Mouse (Mus musculus) kidney, postnatal 0 days (tissue): ENCODE measurements around the gene Gm20431. TPM values are rescaled to one million over a fixed set of nuclear protein-coding genes. Genes with fewer than 3 reads are reported as not detected.
A peak's percentile ranks its signal among the peaks of the same experiment; 100 is the strongest.
"Not testable (repeated sequence)": the region's sequence is repeated elsewhere in the genome, so short reads cannot be mapped to it uniquely, and the experiment has no call there.

ENCODE experiments used
- ATAC-seq: fragments of 200-750 bp; cut with Nextera tagmentation; replicated peaks from 2 replicates; pipeline ENCODE4 v1.8.0; 2017; ENCODE audit warnings: low read depth, moderate number of reproducible peaks, moderate TSS enrichment, moderate library complexity; ENCODE audit not compliant: low FRiP score
- DNase-seq: peaks from one replicate; pipeline ENCODE4 v3.0.0-alpha.2; 2016; ENCODE audit warnings: low spot score
- H3K27ac ChIP-seq: fragments of 300-500 bp; sonication (generic); 2 replicates; pipeline ENCODE4 v1.5.1; 2014; ENCODE audit warnings: mild to moderate bottlenecking
- H3K27me3 ChIP-seq: fragments of 300-500 bp; sonication (generic); 2 replicates; pipeline ENCODE4 v1.6.1; 2014; ENCODE audit warnings: low read length, mixed read lengths; ENCODE audit not compliant: insufficient read depth
- H3K36me3 ChIP-seq: fragments of 300-500 bp; sonication (generic); 2 replicates; pipeline ENCODE4 v1.6.1; 2014; ENCODE audit warnings: low read length, mixed read lengths; ENCODE audit not compliant: insufficient read depth
- H3K4me1 ChIP-seq: fragments of 300-500 bp; sonication (generic); replicated peaks from 2 replicates; pipeline ENCODE4 v1.6.1; 2014; ENCODE audit warnings: antibody characterized with exemption, low read length, mixed read lengths; ENCODE audit not compliant: insufficient read depth
- H3K4me2 ChIP-seq: fragments of 300-500 bp; sonication (generic); 2 replicates; pipeline ENCODE4 v1.6.1; 2014; ENCODE audit warnings: mild to moderate bottlenecking, low read length, moderate library complexity, mixed read lengths
- H3K4me3 ChIP-seq: fragments of 300-500 bp; sonication (generic); replicated peaks from 2 replicates; pipeline ENCODE4 v1.5.1; 2014; ENCODE audit warnings: low read depth, low read length
- H3K9ac ChIP-seq: fragments of 300-500 bp; sonication (generic); 2 replicates; pipeline ENCODE4 v1.6.1; 2014; ENCODE audit warnings: low read depth, low read length
- H3K9me3 ChIP-seq: fragments of 300-500 bp; sonication (generic); replicated peaks from 2 replicates; pipeline ENCODE4 v1.6.1; 2016; ENCODE audit warnings: low read length, inconsistent platforms, mixed read lengths
- CTCF ChIP-seq: IDR thresholded peaks from 2 replicates; pipeline ENCODE4 v1.5.1; 2016; ENCODE audit warnings: antibody characterized with exemption, low read depth, mild to moderate bottlenecking, moderate library complexity
- WGBS: fragments of 180-500 bp; shearing (Covaris S2); extraction: QIAGEN DNeasy Blood & Tissue Kit; methylation state at CpG from one replicate; pipeline ENCODE4 v1.1.7; 2014; 5-methylcytosine and 5-hydroxymethylcytosine counted together
- polyA plus RNA-seq: library from polyadenylated mRNA; unstranded; fragments of >200 nt; fragmentation: Nextera tagmentation; extraction: Ambion mirVana; gene quantifications from 2 replicates; pipeline ENCODE4 v1.2.1, GENCODE M21; 2015

Gene Gm20431
- polyA plus RNA-seq, 1 experiment from 2014 or later, result 11.2 TPM

GRCm38 (mm10) chr2:167649290-167650032 lies 11.8 kb downstream of the Gm20431 start:
- H3K9me3 ChIP-seq, result no peaks in the 10 kb centered on the region
- WGBS, result 82% methylated on average over 12 of the region's 12 CpGs
- no peak for TF ChIP-seq CTCF
- H3K9ac ChIP-seq, result no peak overlapping the region
- H3K27ac ChIP-seq, result no peak overlapping the region
- peaks cover 29% of the 10 kb centered on the region for H3K36me3 ChIP-seq
- no peak overlapping the region for H3K4me3 ChIP-seq
- no peak overlapping the region for H3K4me2 ChIP-seq
- DNase-seq (no peak), ATAC-seq (no peak)
- H3K27me3 ChIP-seq, result no peaks in the 10 kb centered on the region
- no peaks in the 10 kb centered on the region for H3K4me1 ChIP-seq

DNA sequence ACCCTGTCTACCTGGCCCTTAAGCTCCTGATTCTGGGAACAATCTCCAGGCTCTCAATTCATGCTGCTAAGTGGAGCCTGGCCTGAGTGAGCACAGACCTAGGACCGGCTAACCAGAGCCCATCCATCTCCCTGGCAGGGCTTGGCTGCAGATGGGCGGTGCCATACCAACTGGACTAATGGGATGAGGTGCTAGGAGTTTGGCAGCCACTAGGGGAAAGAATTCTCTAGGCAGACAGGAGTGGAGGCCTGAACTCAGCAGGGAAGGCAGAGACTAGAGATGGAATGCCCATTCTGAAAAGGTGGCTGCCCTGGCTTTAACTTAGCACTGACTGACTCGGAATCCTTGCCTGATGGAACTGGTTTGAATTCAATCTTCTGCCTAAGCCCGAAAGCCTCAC lies 14.9 kb downstream of the Gm20431 start:
- no peak for ATAC-seq
- no peak overlapping the region for H3K4me3 ChIP-seq
- no peaks in the 10 kb centered on the region for H3K4me1 ChIP-seq
- peaks cover 25% of the 10 kb centered on the region for H3K36me3 ChIP-seq
- no peak overlapping the region for H3K9ac ChIP-seq
- 67% methylated on average over 4 of the region's 4 CpGs for WGBS
- H3K9me3 ChIP-seq, result no peaks in the 10 kb centered on the region
- TF ChIP-seq CTCF, result peak; percentile 58
- peak; percentile 72 for DNase-seq
- H3K4me2 ChIP-seq, result no peak overlapping the region
- H3K27me3 ChIP-seq, result no peaks in the 10 kb centered on the region
- no peak overlapping the region for H3K27ac ChIP-seq

- ATAC-seq, DNase-seq, H3K27ac ChIP-seq, H3K27me3 ChIP-seq, H3K4me1 ChIP-seq, H3K9ac ChIP-seq, H3K4me2 ChIP-seq, H3K9me3 ChIP-seq, H3K4me3 ChIP-seq: not testable (repeated sequence)
- peaks cover 17% of the 10 kb centered on the region for H3K36me3 ChIP-seq
- 72% methylated on average over 13 of the region's 13 CpGs for WGBS
Observed at GRCm38 (mm10) chr2:167643356-167644052, 17.8 kb downstream of the Gm20431 start.

DNA sequence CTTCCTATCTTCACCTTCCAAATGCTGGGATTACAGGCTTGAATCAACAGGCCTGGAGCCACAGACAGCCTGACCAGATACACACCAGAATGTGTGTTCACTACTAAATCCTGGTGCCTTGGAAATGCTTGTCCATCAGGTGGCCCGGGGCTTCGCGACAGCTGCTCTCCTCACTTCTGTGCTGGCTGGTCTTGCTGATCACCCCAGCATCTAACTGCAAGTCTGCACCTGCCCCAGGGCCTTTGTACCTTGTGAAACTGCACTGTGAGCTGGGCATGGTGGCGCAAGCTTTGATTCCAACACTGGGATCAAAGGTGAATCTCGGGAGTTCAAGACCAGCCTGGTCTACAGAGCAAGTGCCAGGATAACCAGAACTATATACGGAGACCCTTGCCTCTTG lies 19.1 kb downstream of the Gm20431 start:
- DNase-seq (no peak), ATAC-seq (no peak)
- H3K27me3 ChIP-seq, result no peaks in the 10 kb centered on the region

DNA sequence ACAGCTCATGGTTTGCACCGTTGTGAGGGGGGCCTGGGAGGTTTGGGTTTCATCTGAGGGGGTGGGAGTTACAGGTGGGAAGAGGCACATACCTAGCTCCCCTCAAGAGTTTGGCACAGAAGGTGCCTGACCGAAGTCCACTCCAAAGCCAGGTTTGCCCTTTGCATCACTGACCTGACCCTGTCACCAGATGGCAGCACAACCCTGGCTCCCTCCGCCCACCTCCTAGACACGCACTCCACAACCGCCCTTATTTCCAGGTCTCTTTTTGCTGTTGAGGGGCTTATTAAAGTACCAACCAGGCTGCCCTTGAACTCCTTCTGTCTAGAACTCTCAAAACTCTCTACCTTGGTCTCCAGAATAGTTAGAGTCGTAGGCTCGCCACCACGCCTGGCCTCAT lies 20.0 kb downstream of the Gm20431 start:
- Histone ChIP-seq H3K4me2 (no peak overlapping the region), H3K9ac (no peak overlapping the region), H3K4me1 (no peaks in the 10 kb centered on the region), H3K36me3 (peaks cover 17% of the 10 kb centered on the region), H3K27me3 (no peaks in the 10 kb centered on the region), H3K4me3 (no peak overlapping the region), H3K9me3 (no peaks in the 10 kb centered on the region), H3K27ac (no peak overlapping the region)
- peak; percentile 54 for DNase-seq
- WGBS, result 44% methylated on average over 8 of the region's 8 CpGs
- peak; percentile 76 for TF ChIP-seq CTCF
- ATAC-seq, result peak; percentile 37; the same call in 1 of the 2 replicates

More for the DNA sequence above, 19.1 kb downstream of the Gm20431 start:
- no peak overlapping the region for H3K27ac ChIP-seq
- peaks cover 17% of the 10 kb centered on the region for H3K36me3 ChIP-seq
- H3K4me2 ChIP-seq, result no peak overlapping the region
- H3K9ac ChIP-seq, result no peak overlapping the region
- TF ChIP-seq CTCF, result no peak
- H3K9me3 ChIP-seq, result no peaks in the 10 kb centered on the region
- no peaks in the 10 kb centered on the region for H3K4me1 ChIP-seq
- 89% methylated on average over 6 of the region's 6 CpGs for WGBS
- no peak overlapping the region for H3K4me3 ChIP-seq

- Histone ChIP-seq H3K4me1 (no peaks in the 10 kb centered on the region), H3K9ac (no peak overlapping the region), H3K9me3 (no peaks in the 10 kb centered on the region), H3K27me3 (no peaks in the 10 kb centered on the region), H3K36me3 (peaks cover 9% of the 10 kb centered on the region; the same call in 1 of the 2 replicates), H3K4me2 (no peak overlapping the region), H3K4me3 (no peak overlapping the region), H3K27ac (no peak overlapping the region)
- WGBS, result 85% methylated on average over 3 of the region's 3 CpGs
- peak; percentile 68 for TF ChIP-seq CTCF
- DNase-seq (no peak), ATAC-seq (no peak)
Observed at GRCm38 (mm10) chr2:167640279-167640678, 21.0 kb downstream of the Gm20431 start.
